Mouse (Mus musculus) right cerebral cortex, postnatal 25 days (tissue): ENCODE data around the gene Lrrn2.
"Not testable (repeated sequence)": the region's sequence is repeated elsewhere in the genome, so short reads cannot be mapped to it uniquely, and the experiment has no call there.

Experiments
- DNase-seq: peaks from one replicate; pipeline ENCODE4 v3.0.0; 2022

Gene Lrrn2

GRCm38 (mm10) chr1:132934856-132935255, 54.8 kb downstream of the Lrrn2 start:
- DNase-seq: peak; percentile 61

GRCm38 (mm10) chr1:132937296-132938030, 57.4 kb downstream of the Lrrn2 start:
- no peak for DNase-seq

- DNase-seq: peak; percentile 44
Measured at GRCm38 (mm10) chr1:132938975-132939374, 58.9 kb downstream of the Lrrn2 start.

- DNase-seq: no peak
Measured at GRCm38 (mm10) chr1:132945826-132946225, 65.8 kb downstream of the Lrrn2 start.

GRCm38 (mm10) chr1:132947811-132948210, 67.7 kb downstream of the Lrrn2 start:
- no peak for DNase-seq

- DNase-seq: no peak
Measured at GRCm38 (mm10) chr1:132956809-132957208, 76.7 kb downstream of the Lrrn2 start.

GRCm38 (mm10) chr1:132961751-132962150, 81.7 kb downstream of the Lrrn2 start:
- DNase-seq: no peak

- DNase-seq: no peak
Measured at GRCm38 (mm10) chr1:132964106-132964505, 84.0 kb downstream of the Lrrn2 start.

- DNase-seq: no peak
Measured at GRCm38 (mm10) chr1:132964691-132965090, 84.6 kb downstream of the Lrrn2 start.

- DNase-seq: no peak
Measured at GRCm38 (mm10) chr1:132968659-132969058, 88.6 kb downstream of the Lrrn2 start.

GRCm38 (mm10) chr1:132977402-132977801, 97.3 kb downstream of the Lrrn2 start:
- DNase-seq: no peak

GRCm38 (mm10) chr1:132981232-132981631, 101.2 kb downstream of the Lrrn2 start:
- DNase-seq: no peak

- peak; percentile 53 for DNase-seq
Measured at GRCm38 (mm10) chr1:132982728-132983127, 102.7 kb downstream of the Lrrn2 start.

GRCm38 (mm10) chr1:132988556-132989459, 108.7 kb downstream of the Lrrn2 start:
- not testable (repeated sequence) for DNase-seq
